Mouse (Mus musculus): ENCODE measurements around the gene Atg2a.
"Not testable (repeated sequence)": the region's sequence is repeated elsewhere in the genome, so short reads cannot be mapped to it uniquely, and the experiment has no call there.

DNA sequence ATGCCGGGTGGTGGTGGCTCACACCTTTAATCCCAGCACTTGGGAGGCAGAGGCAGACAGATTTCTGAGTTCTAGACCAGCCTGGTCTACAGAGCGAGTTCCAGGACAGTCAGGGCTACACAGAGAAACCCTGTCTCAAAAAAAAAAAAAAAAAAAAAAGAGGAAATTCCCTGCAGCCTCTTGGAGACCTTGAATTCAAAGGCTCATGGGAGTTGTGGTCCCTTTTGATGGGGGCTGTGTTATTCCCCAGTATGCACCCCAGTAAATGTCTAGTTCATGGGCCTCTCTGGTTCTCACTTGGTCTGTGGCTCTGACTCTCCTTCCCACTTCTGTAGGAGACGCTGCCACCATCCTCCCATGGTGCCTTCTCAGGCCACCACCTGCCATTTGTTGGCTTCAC lies 70.3 kb downstream of the Atg2a start:
- not testable (repeated sequence) for TF ChIP-seq EP300 (IDR thresholded peaks at IDR 0.05; ENCODE audit: low read length); E2F4 (IDR thresholded peaks at IDR 0.05; ENCODE audit: insufficient replicate concordance, low read depth, low read length); POLR2AphosphoS2 (IDR thresholded peaks at IDR 0.05; ENCODE audit: low read depth, low read length); CTCF (conservative IDR thresholded peaks at IDR 0.05 in 1 of 2, IDR thresholded peaks at IDR 0.05 in 1 of 2; ENCODE audit: low read depth in 2 of 2, low read length in 2 of 2)
